Mouse (Mus musculus): ENCODE data around the gene Wnt3a.
A peak's percentile ranks its signal among the peaks of the same experiment; 100 is the strongest.
"Not testable (repeated sequence)": the region's sequence is repeated elsewhere in the genome, so short reads cannot be mapped to it uniquely, and the experiment has no call there.

The Wnt3a gene

GRCm38 (mm10) chr11:59219064-59219463 lies 71.5 kb downstream of the Wnt3a start:
- DNase-seq (ENCODE audit: low read depth, low spot score), result peak; percentile 86

- DNase-seq (ENCODE audit: low read depth, low spot score), result no peak
Measured at GRCm38 (mm10) chr11:59218389-59218998, 72.1 kb downstream of the Wnt3a start.

GRCm38 (mm10) chr11:59216955-59217354 lies 73.6 kb downstream of the Wnt3a start:
- DNase-seq (ENCODE audit: low read depth, low spot score), result no peak

- DNase-seq (ENCODE audit: low read depth, low spot score), result no peak
Measured at GRCm38 (mm10) chr11:59212892-59213494, 77.6 kb downstream of the Wnt3a start.

GRCm38 (mm10) chr11:59212320-59212719 lies 78.2 kb downstream of the Wnt3a start:
- not testable (repeated sequence) for DNase-seq (ENCODE audit: low read depth, low spot score)

- DNase-seq (ENCODE audit: low read depth, low spot score), result not testable (repeated sequence)
Measured at GRCm38 (mm10) chr11:59211561-59211960, 79.0 kb downstream of the Wnt3a start.

- DNase-seq (ENCODE audit: low read depth, low spot score), result no peak
Measured at GRCm38 (mm10) chr11:59210020-59210419, 80.5 kb downstream of the Wnt3a start.

- no peak for DNase-seq (ENCODE audit: low read depth, low spot score)
Measured at GRCm38 (mm10) chr11:59209580-59209979, 81.0 kb downstream of the Wnt3a start.

- DNase-seq (ENCODE audit: low read depth, low spot score), result peak; percentile 79
Measured at GRCm38 (mm10) chr11:59209003-59209441, 81.5 kb downstream of the Wnt3a start.

GRCm38 (mm10) chr11:59208153-59208831 lies 82.3 kb downstream of the Wnt3a start, which contains the start of gene 2310033P09Rik:
TSS of gene 2310033P09Rik (plus strand) at chr11:59208321.
- peak; percentile 97 for DNase-seq (ENCODE audit: low read depth, low spot score)

- peak; percentile 95 for DNase-seq (ENCODE audit: low read depth, low spot score)
Measured at GRCm38 (mm10) chr11:59202081-59202995, 88.2 kb downstream of the Wnt3a start, which contains the start of gene Mrpl55. TSS of gene Mrpl55 (plus strand) at chr11:59202486.

- no peak for DNase-seq (ENCODE audit: low read depth, low spot score)
Measured at GRCm38 (mm10) chr11:59201216-59202002, 89.1 kb downstream of the Wnt3a start.
